Mouse (Mus musculus): ENCODE results near the gene Gm37240. TPM values are rescaled to one million over a fixed set of nuclear protein-coding genes. Genes with fewer than 3 reads are reported as not detected.

Gene Gm37240
- total RNA-seq, 1 experiment: 1.2 TPM

DNA sequence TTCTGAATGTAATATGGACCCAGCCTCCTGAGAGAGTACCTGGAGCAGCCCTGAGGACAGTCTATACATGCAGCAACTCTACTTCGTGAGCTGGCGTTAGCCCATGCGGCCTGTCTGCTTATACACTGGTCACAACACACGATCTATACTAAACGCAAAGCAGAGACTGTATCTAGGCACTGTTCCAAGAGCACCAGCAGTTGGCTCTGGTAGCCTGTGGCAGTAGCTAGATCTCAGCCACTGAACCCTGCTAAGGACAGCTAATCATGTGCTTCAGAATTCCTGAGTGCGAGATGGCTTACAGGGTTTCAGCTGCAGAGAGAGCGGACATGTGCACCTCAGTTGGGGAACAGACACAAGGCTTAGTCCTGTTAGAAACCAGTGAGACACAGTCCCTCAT lies 524.4 kb downstream of the Gm37240 start:
- DNase-seq (ENCODE audit: low read depth, low spot score): no peak
- Histone ChIP-seq H3K27ac (ENCODE audit: insufficient read depth, low read depth, low read length, poor library complexity, severe bottlenecking) (no peak overlapping the region), H3K4me3 (ENCODE audit: insufficient read depth in 1 of 2, low read depth in 1 of 2, low read length in 2 of 2, poor library complexity in 1 of 2, severe bottlenecking in 1 of 2) (no peak overlapping the region), H3K4me1 (ENCODE audit: control insufficient read depth in 2 of 2, insufficient read depth in 2 of 2, low read length in 2 of 2, poor library complexity in 1 of 2) (no peaks in the 10 kb centered on the region), H3K36me3 (ENCODE audit: control insufficient read depth, insufficient read depth, low read length, poor library complexity, severe bottlenecking) (no peaks in the 10 kb centered on the region), H3K9me3 (ENCODE audit: control insufficient read depth, insufficient read depth, low read depth, low read length) (no peaks in the 10 kb centered on the region), H3K9ac (ENCODE audit: insufficient read depth, low read depth, low read length, poor library complexity, severe bottlenecking) (no peak overlapping the region)
- TF ChIP-seq ZC3H11A (IDR thresholded peaks at IDR 0.05; ENCODE audit: borderline replicate concordance, low read depth, low read length) (no peak), MAFK (IDR thresholded peaks at IDR 0.05; ENCODE audit: insufficient read depth, low read depth, low read length) (no peak), ZNF384 (IDR thresholded peaks at IDR 0.05; ENCODE audit: low read depth, low read length) (no peak), HCFC1 (IDR thresholded peaks at IDR 0.05; ENCODE audit: borderline replicate concordance, insufficient read depth, low read length) (no peak), CHD2 (IDR thresholded peaks at IDR 0.05; ENCODE audit: low read depth, low read length) (no peak)
- in situ Hi-C loops (cut with MboI; ENCODE audit: low sequenced_read_pairs in 2 of 2, unreplicated experiment in 2 of 2): no loop called here

GRCm38 (mm10) chr3:85356373-85356772 lies 530.9 kb downstream of the Gm37240 start:
- TF ChIP-seq ZNF384 (IDR thresholded peaks at IDR 0.05; ENCODE audit: low read depth, low read length) (no peak), HCFC1 (IDR thresholded peaks at IDR 0.05; ENCODE audit: borderline replicate concordance, insufficient read depth, low read length) (no peak), ZC3H11A (IDR thresholded peaks at IDR 0.05; ENCODE audit: borderline replicate concordance, low read depth, low read length) (no peak), CHD2 (IDR thresholded peaks at IDR 0.05; ENCODE audit: low read depth, low read length) (no peak), MAFK (IDR thresholded peaks at IDR 0.05; ENCODE audit: insufficient read depth, low read depth, low read length) (no peak)
- no peak overlapping the region for H3K27ac ChIP-seq (ENCODE audit: insufficient read depth, low read depth, low read length, poor library complexity, severe bottlenecking)
- no peaks in the 10 kb centered on the region for H3K9me3 ChIP-seq (ENCODE audit: control insufficient read depth, insufficient read depth, low read depth, low read length)
- no peak overlapping the region for H3K4me3 ChIP-seq (ENCODE audit: insufficient read depth in 1 of 2, low read depth in 1 of 2, low read length in 2 of 2, poor library complexity in 1 of 2, severe bottlenecking in 1 of 2)
- no peaks in the 10 kb centered on the region for H3K4me1 ChIP-seq (ENCODE audit: control insufficient read depth in 2 of 2, insufficient read depth in 2 of 2, low read length in 2 of 2, poor library complexity in 1 of 2)
- no peaks in the 10 kb centered on the region for H3K36me3 ChIP-seq (ENCODE audit: control insufficient read depth, insufficient read depth, low read length, poor library complexity, severe bottlenecking)
- no peak for DNase-seq (ENCODE audit: low read depth, low spot score)
- H3K9ac ChIP-seq (ENCODE audit: insufficient read depth, low read depth, low read length, poor library complexity, severe bottlenecking): no peak overlapping the region
- in situ Hi-C loops (cut with MboI; ENCODE audit: low sequenced_read_pairs in 2 of 2, unreplicated experiment in 2 of 2): no loop called here

- Histone ChIP-seq H3K9ac (ENCODE audit: insufficient read depth, low read depth, low read length, poor library complexity, severe bottlenecking) (no peak overlapping the region), H3K36me3 (ENCODE audit: control insufficient read depth, insufficient read depth, low read length, poor library complexity, severe bottlenecking) (no peaks in the 10 kb centered on the region), H3K9me3 (ENCODE audit: control insufficient read depth, insufficient read depth, low read depth, low read length) (no peaks in the 10 kb centered on the region), H3K4me3 (ENCODE audit: insufficient read depth in 1 of 2, low read depth in 1 of 2, low read length in 2 of 2, poor library complexity in 1 of 2, severe bottlenecking in 1 of 2) (no peak overlapping the region), H3K27ac (ENCODE audit: insufficient read depth, low read depth, low read length, poor library complexity, severe bottlenecking) (no peak overlapping the region), H3K4me1 (ENCODE audit: control insufficient read depth in 2 of 2, insufficient read depth in 2 of 2, low read length in 2 of 2, poor library complexity in 1 of 2) (no peaks in the 10 kb centered on the region)
- TF ChIP-seq ZC3H11A (IDR thresholded peaks at IDR 0.05; ENCODE audit: borderline replicate concordance, low read depth, low read length): no peak
- no peak for TF ChIP-seq ZNF384 (IDR thresholded peaks at IDR 0.05; ENCODE audit: low read depth, low read length)
- TF ChIP-seq MAFK (IDR thresholded peaks at IDR 0.05; ENCODE audit: insufficient read depth, low read depth, low read length): no peak
- no peak for TF ChIP-seq HCFC1 (IDR thresholded peaks at IDR 0.05; ENCODE audit: borderline replicate concordance, insufficient read depth, low read length)
- TF ChIP-seq CHD2 (IDR thresholded peaks at IDR 0.05; ENCODE audit: low read depth, low read length): no peak
- in situ Hi-C loops (cut with MboI; ENCODE audit: low sequenced_read_pairs in 2 of 2, unreplicated experiment in 2 of 2): no loop called here
- DNase-seq (ENCODE audit: low read depth, low spot score): no peak
Measured at GRCm38 (mm10) chr3:85348021-85348420, 539.3 kb downstream of the Gm37240 start.

DNA sequence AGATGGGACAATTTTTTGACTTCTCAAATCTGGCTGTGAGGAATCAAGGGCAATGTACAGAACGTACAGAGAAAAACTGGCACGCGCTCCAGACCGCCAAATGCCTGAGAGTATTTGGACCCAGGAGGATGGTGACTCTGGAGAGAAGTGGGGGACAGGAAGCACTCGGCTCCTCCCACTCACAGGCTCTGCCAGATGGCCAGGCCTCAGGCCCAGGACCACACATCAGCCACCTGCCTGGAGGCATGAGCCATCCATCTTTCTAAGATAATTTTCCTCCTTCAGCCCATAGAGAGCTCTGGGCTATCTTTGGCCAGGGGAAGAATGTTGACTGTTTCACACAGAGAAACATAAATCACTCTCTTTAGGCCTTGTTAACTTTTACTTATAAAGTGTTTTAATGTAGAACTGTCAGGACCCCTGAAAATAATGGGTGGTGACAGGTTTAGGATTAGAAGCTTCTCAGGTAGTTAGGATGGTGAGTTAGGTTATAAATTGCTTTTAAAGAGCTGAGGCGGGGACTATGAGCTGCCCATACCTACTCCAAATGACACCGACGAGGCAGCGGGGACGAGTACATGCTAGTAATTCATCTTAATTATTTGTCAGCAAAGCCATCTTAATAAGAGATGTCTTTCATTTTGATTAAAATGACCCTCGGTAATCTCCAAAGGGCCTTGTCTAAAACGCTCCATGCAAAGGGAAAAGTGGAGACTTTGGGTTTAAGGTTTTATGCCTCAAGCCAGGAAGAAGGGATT lies 546.0 kb downstream of the Gm37240 start:
- Histone ChIP-seq H3K9ac (ENCODE audit: insufficient read depth, low read depth, low read length, poor library complexity, severe bottlenecking) (no peak overlapping the region), H3K27ac (ENCODE audit: insufficient read depth, low read depth, low read length, poor library complexity, severe bottlenecking) (no peak overlapping the region), H3K4me1 (ENCODE audit: control insufficient read depth in 2 of 2, insufficient read depth in 2 of 2, low read length in 2 of 2, poor library complexity in 1 of 2) (peaks cover 9 to 13% of the 10 kb centered on the region in 2 experiments), H3K36me3 (ENCODE audit: control insufficient read depth, insufficient read depth, low read length, poor library complexity, severe bottlenecking) (no peaks in the 10 kb centered on the region), H3K9me3 (ENCODE audit: control insufficient read depth, insufficient read depth, low read depth, low read length) (no peaks in the 10 kb centered on the region), H3K4me3 (ENCODE audit: insufficient read depth in 1 of 2, low read depth in 1 of 2, low read length in 2 of 2, poor library complexity in 1 of 2, severe bottlenecking in 1 of 2) (no peak overlapping the region)
- TF ChIP-seq MAFK (IDR thresholded peaks at IDR 0.05; ENCODE audit: insufficient read depth, low read depth, low read length) (no peak), HCFC1 (IDR thresholded peaks at IDR 0.05; ENCODE audit: borderline replicate concordance, insufficient read depth, low read length) (no peak)
- no peak for DNase-seq (ENCODE audit: low read depth, low spot score)
- in situ Hi-C loops (cut with MboI; ENCODE audit: low sequenced_read_pairs in 2 of 2, unreplicated experiment in 2 of 2): no loop called here

All from ES-E14 (cell line).